Mouse (Mus musculus) intestine, embryonic 16.5 days (tissue): ENCODE measurements around the gene Ncoa3. TPM values are rescaled to one million over a fixed set of nuclear protein-coding genes. Genes with fewer than 3 reads are reported as not detected.

Experiments
- ATAC-seq: fragments of 200-750 bp; cut with Nextera tagmentation; 2 replicates; pipeline ENCODE4 v1.8.0; 2017; ENCODE audit warnings: moderate TSS enrichment, moderate library complexity
- H3K27ac ChIP-seq: fragments of 300-500 bp; sonication (generic); 2 replicates; pipeline ENCODE4 v1.5.1; 2014; ENCODE audit warnings: mild to moderate bottlenecking, low read length
- H3K27me3 ChIP-seq: fragments of 300-500 bp; sonication (generic); replicated peaks from 2 replicates; pipeline ENCODE4 v1.6.1; 2014; ENCODE audit warnings: low read length, control low read depth, mixed read lengths; ENCODE audit not compliant: control insufficient read depth, insufficient read depth
- H3K36me3 ChIP-seq: fragments of 300-500 bp; sonication (generic); 2 replicates; pipeline ENCODE4 v1.6.1; 2014; ENCODE audit warnings: low read length, control low read depth; ENCODE audit not compliant: control insufficient read depth, insufficient read depth
- H3K4me1 ChIP-seq: fragments of 300-500 bp; sonication (generic); 2 replicates; pipeline ENCODE4 v1.6.1; 2014; ENCODE audit warnings: low read length, control low read depth, mixed read lengths; ENCODE audit not compliant: control insufficient read depth, insufficient read depth
- H3K4me2 ChIP-seq: fragments of 300-500 bp; sonication (generic); 2 replicates; pipeline ENCODE4 v1.6.1; 2014; ENCODE audit warnings: low read depth, low read length, control low read depth
- H3K4me3 ChIP-seq: fragments of 300-500 bp; sonication (generic); 2 replicates; pipeline ENCODE4 v1.5.1; 2014; ENCODE audit warnings: mild to moderate bottlenecking, low read length
- H3K9ac ChIP-seq: fragments of 300-500 bp; sonication (generic); 2 replicates; pipeline ENCODE4 v1.6.1; 2014; ENCODE audit warnings: low read depth, low read length
- H3K9me3 ChIP-seq: fragments of 300-500 bp; sonication (generic); 2 replicates; pipeline ENCODE4 v1.6.1; 2016; ENCODE audit warnings: low read length, control low read depth; ENCODE audit not compliant: control insufficient read depth
- WGBS: fragments of 180-500 bp; shearing (Covaris S2); extraction: QIAGEN DNeasy Blood & Tissue Kit; methylation state at CpG from one replicate; pipeline ENCODE4 v1.1.7; 2014; 5-methylcytosine and 5-hydroxymethylcytosine counted together
- polyA plus RNA-seq: library from polyadenylated mRNA; unstranded; fragments of >200 nt; fragmentation: Nextera tagmentation; extraction: Ambion mirVana; gene quantifications from 2 replicates; pipeline ENCODE4 v1.2.1, GENCODE M21; 2015

Ncoa3 gene
- polyA plus RNA-seq, 1 experiment from 2014 or later: 8.7 TPM

GRCm38 (mm10) chr2:166092412-166092811 lies 100.0 kb downstream of the Ncoa3 start:
- peaks cover 22% of the 10 kb centered on the region for H3K36me3 ChIP-seq
- no peak overlapping the region for H3K9ac ChIP-seq
- no peaks in the 10 kb centered on the region for H3K9me3 ChIP-seq
- no peak overlapping the region for H3K27ac ChIP-seq
- no peak for ATAC-seq
- H3K4me2 ChIP-seq: no peak overlapping the region
- no peaks in the 10 kb centered on the region for H3K27me3 ChIP-seq
- no peak overlapping the region for H3K4me3 ChIP-seq
- H3K4me1 ChIP-seq: no peaks in the 10 kb centered on the region
- 91% methylated on average over 6 of the region's 6 CpGs for WGBS

GRCm38 (mm10) chr2:166096300-166096699 lies 103.9 kb downstream of the Ncoa3 start:
- H3K4me1 ChIP-seq: 0 out of 2 replicates have a peak, but pooled peaks cover 3% of the 10 kb centered on the region

GRCm38 (mm10) chr2:166096834-166097233 lies 104.4 kb downstream of the Ncoa3 start:
- no peak for ATAC-seq
- no peaks in the 10 kb centered on the region for H3K9me3 ChIP-seq
- peaks cover 18% of the 10 kb centered on the region for H3K36me3 ChIP-seq
- H3K4me1 ChIP-seq: 0 out of 2 replicates have a peak, but pooled peaks cover 3% of the 10 kb centered on the region
- 97% methylated on average over 1 of the region's 1 CpGs for WGBS
- no peak overlapping the region for H3K4me2 ChIP-seq
- H3K4me3 ChIP-seq: no peak overlapping the region
- no peak overlapping the region for H3K9ac ChIP-seq
- H3K27me3 ChIP-seq: no peaks in the 10 kb centered on the region
- H3K27ac ChIP-seq: no peak overlapping the region

More at GRCm38 (mm10) chr2:166096300-166096699, 103.9 kb downstream of the Ncoa3 start:
- Histone ChIP-seq H3K27me3 (no peaks in the 10 kb centered on the region), H3K27ac (no peak overlapping the region), H3K4me3 (no peak overlapping the region), H3K4me2 (no peak overlapping the region), H3K36me3 (peaks cover 18% of the 10 kb centered on the region), H3K9ac (no peak overlapping the region), H3K9me3 (no peaks in the 10 kb centered on the region)
- whole genome bisulfite sequencing: 93% methylated on average over 6 of the region's 6 CpGs
- ATAC-seq: no peak

- Histone ChIP-seq H3K4me3 (no peak overlapping the region), H3K9ac (no peak overlapping the region), H3K27me3 (no peaks in the 10 kb centered on the region), H3K4me2 (no peak overlapping the region), H3K9me3 (no peaks in the 10 kb centered on the region), H3K4me1 (0 out of 2 replicates have a peak, but pooled peaks cover 3% of the 10 kb centered on the region), H3K27ac (no peak overlapping the region), H3K36me3 (peaks cover 14% of the 10 kb centered on the region)
- ATAC-seq: no peak
- WGBS: 81% methylated on average over 18 of the region's 18 CpGs
These were observed 105.2 kb downstream of the Ncoa3 start for GRCm38 (mm10) chr2:166097443-166098291.

- Histone ChIP-seq H3K4me2 (no peak overlapping the region), H3K9ac (no peak overlapping the region), H3K9me3 (no peaks in the 10 kb centered on the region), H3K4me1 (0 out of 2 replicates have a peak, but pooled peaks cover 3% of the 10 kb centered on the region), H3K27ac (no peak overlapping the region), H3K36me3 (peaks cover 7% of the 10 kb centered on the region; the same call in 1 of the 2 replicates), H3K27me3 (no peaks in the 10 kb centered on the region), H3K4me3 (no peak overlapping the region)
- no peak for ATAC-seq
- WGBS: 75% methylated on average over 15 of the region's 15 CpGs
These were observed 106.0 kb downstream of the Ncoa3 start for GRCm38 (mm10) chr2:166098292-166098933.

GRCm38 (mm10) chr2:166100309-166101262 lies 108.2 kb downstream of the Ncoa3 start:
- peak; percentile 45; the same call in 1 of the 2 replicates for ATAC-seq

GRCm38 (mm10) chr2:166102893-166103292 lies 110.5 kb downstream of the Ncoa3 start:
- 0 out of 2 replicates have a peak overlapping the region, but pooled peaks have one; percentile 20 for H3K9ac ChIP-seq
- no peak overlapping the region for H3K27ac ChIP-seq
- 0 out of 2 replicates have a peak, but pooled peaks cover 5% of the 10 kb centered on the region for H3K4me1 ChIP-seq
- no peak overlapping the region for H3K4me2 ChIP-seq
- H3K27me3 ChIP-seq: no peaks in the 10 kb centered on the region
- H3K4me3 ChIP-seq: no peak overlapping the region
- no peaks in the 10 kb centered on the region for H3K36me3 ChIP-seq
- no peaks in the 10 kb centered on the region for H3K9me3 ChIP-seq
- WGBS: 64% methylated on average over 7 of the region's 7 CpGs
- no peak for ATAC-seq

More at GRCm38 (mm10) chr2:166100309-166101262, 108.2 kb downstream of the Ncoa3 start:
- 80% methylated on average over 21 of the region's 21 CpGs for WGBS
- H3K9me3 ChIP-seq: no peaks in the 10 kb centered on the region
- no peaks in the 10 kb centered on the region for H3K27me3 ChIP-seq
- no peak overlapping the region for H3K4me2 ChIP-seq
- no peaks in the 10 kb centered on the region for H3K36me3 ChIP-seq
- H3K9ac ChIP-seq: no peak overlapping the region
- H3K4me3 ChIP-seq: no peak overlapping the region
- no peak overlapping the region for H3K27ac ChIP-seq
- H3K4me1 ChIP-seq: 0 out of 2 replicates have a peak, but pooled peaks cover 3% of the 10 kb centered on the region

- H3K9me3 ChIP-seq: no peaks in the 10 kb centered on the region
- no peak overlapping the region for H3K4me2 ChIP-seq
- no peak overlapping the region for H3K9ac ChIP-seq
- peak overlapping the region; percentile 10; the same call in 1 of the 2 replicates for H3K27ac ChIP-seq
- WGBS: 65% methylated on average over 9 of the region's 9 CpGs
- no peak overlapping the region for H3K4me3 ChIP-seq
- H3K36me3 ChIP-seq: no peaks in the 10 kb centered on the region
- H3K27me3 ChIP-seq: no peaks in the 10 kb centered on the region
- 0 out of 2 replicates have a peak, but pooled peaks cover 2% of the 10 kb centered on the region for H3K4me1 ChIP-seq
- peak; percentile 39 for ATAC-seq
These were observed 113.5 kb downstream of the Ncoa3 start for GRCm38 (mm10) chr2:166105911-166106310.
